Mouse (Mus musculus) megakaryocyte, embryonic 14.5 days (primary cell): ENCODE results near the gene Rnf224.

Experiments used
- FLI1 ChIP-seq: IDR thresholded peaks from 2 replicates; pipeline ENCODE4 v1.6.1; 2012; ENCODE audit warnings: low read length, inconsistent platforms, mixed read lengths
- GATA1 ChIP-seq: IDR thresholded peaks from 3 replicates; pipeline ENCODE4 v1.6.1; 2012; ENCODE audit warnings: mixed read lengths, low read length, inconsistent platforms, borderline replicate concordance

DNA sequence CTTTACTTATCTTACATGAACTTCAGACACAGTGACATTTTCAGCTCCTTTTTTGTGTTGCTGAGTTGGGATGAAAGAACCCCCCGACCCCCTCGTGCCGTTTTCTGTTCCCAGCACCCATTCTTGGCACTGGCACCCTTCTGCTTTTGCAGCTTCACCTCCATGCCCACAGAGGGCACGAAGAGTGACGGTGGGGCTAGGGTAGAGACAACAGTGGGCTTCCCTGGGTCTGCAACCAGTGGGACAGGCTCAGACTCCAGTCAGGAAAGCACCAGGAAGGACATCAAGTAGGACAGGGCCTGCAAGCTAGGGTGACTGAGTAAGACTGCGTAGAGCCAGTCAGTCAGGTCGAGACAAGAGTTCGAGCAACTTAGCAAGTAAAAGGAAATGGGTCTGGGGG lies 3.7 kb upstream of the Rnf224 start:
- TF ChIP-seq GATA1: no peak
- no peak for TF ChIP-seq FLI1
